Mouse (Mus musculus): ENCODE data around the gene Serpinb6a.

The Serpinb6a gene

DNA sequence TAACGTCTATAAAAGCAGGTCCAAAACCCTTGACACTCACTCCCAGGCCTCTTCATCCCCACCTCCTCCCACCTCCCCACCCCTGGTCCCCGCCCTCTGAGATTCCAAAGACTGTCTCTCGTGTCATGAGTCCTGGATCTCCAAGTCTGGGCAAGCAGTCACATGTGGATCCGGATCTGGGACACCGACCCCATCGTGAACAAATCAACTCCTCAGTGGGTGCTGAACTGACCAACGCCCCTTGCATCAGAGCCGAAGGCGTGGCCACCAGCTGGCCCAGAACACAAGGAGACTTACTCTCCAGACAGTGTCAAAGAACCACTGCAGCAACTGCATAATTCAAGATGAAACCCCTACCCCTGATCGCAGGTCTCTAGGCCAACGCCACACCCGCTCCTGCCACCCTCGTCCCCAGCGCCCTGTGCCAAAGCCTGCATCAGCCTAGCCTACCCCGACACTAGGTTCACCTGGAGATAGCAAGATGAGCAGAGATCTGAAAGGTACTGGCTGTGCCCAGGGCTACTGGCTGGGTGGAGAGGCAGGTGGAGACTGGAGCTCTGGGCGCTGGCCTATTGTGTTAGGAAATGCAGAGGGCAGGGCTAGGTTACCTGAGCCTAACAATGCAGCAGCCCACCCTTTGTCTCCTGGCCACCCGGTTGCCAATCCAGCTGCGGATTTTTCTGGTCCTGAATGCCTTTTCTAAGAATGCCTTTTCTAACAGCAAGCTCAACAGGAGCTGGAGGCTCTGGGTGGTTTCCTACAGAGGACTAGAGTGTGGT, 97.2 kb downstream of the Serpinb6a start, which contains the start of gene Serpinb6c:
TSS of gene Serpinb6c (minus strand) at position 533 of the 779 bp plus-strand sequence.
- no peak for DNase-seq

- DNase-seq = no peak
These were observed 99.3 kb downstream of the Serpinb6a start for GRCm38 (mm10) chr13:33903290-33903689.

- DNase-seq = peak in 1 of 2 experiments; percentile 18
These were observed 108.4 kb downstream of the Serpinb6a start for GRCm38 (mm10) chr13:33894207-33894606.
